Mouse (Mus musculus): ENCODE results near the gene Olfr1419. TPM values are rescaled to one million over a fixed set of nuclear protein-coding genes. Genes with fewer than 3 reads are reported as not detected.

The Olfr1419 gene
- total and polyA plus RNA-seq, 2 experiments from 2014 or later, result not detected

GRCm38 (mm10) chr19:11852652-11853051 is 22.3 kb downstream of the Olfr1419 start:
- ATAC-seq (no peak), DNase-seq (no peak)
- Histone ChIP-seq H3K4me1 (ENCODE audit: insufficient read depth) (no peaks in the 10 kb centered on the region), H3K27ac (ENCODE audit: low read depth, low read length) (no peak overlapping the region), H3K4me2 (ENCODE audit: low read depth) (no peak overlapping the region), H3K9ac (no peak overlapping the region), H3K4me3 (ENCODE audit: low read depth, low read length) (no peak overlapping the region), H3K27me3 (ENCODE audit: insufficient read depth, low read length) (no peaks in the 10 kb centered on the region), H3K36me3 (ENCODE audit: insufficient read depth) (no peaks in the 10 kb centered on the region), H3K9me3 (ENCODE audit: low read length) (no peaks in the 10 kb centered on the region)
- 61% methylated on average over 4 of the region's 4 CpGs for WGBS
- no peak for TF ChIP-seq CTCF (IDR thresholded peaks at IDR 0.05; ENCODE audit: low read depth)

- WGBS, result 83% methylated on average over 4 of the region's 4 CpGs
- H3K27me3 ChIP-seq (ENCODE audit: insufficient read depth, low read length), result no peaks in the 10 kb centered on the region
- DNase-seq (no peak), ATAC-seq (no peak)
- no peak overlapping the region for H3K27ac ChIP-seq (ENCODE audit: low read depth, low read length)
- no peaks in the 10 kb centered on the region for H3K4me1 ChIP-seq (ENCODE audit: insufficient read depth)
- no peak overlapping the region for H3K9ac ChIP-seq
- H3K4me2 ChIP-seq (ENCODE audit: low read depth), result no peak overlapping the region
- H3K36me3 ChIP-seq (ENCODE audit: insufficient read depth), result no peaks in the 10 kb centered on the region
- no peak for TF ChIP-seq CTCF (IDR thresholded peaks at IDR 0.05; ENCODE audit: low read depth)
- no peaks in the 10 kb centered on the region for H3K9me3 ChIP-seq (ENCODE audit: low read length)
- no peak overlapping the region for H3K4me3 ChIP-seq (ENCODE audit: low read depth, low read length)
These were observed 28.6 kb downstream of the Olfr1419 start for GRCm38 (mm10) chr19:11846333-11846732.

- no peak within 1 kb of the TSS for H3K27ac ChIP-seq (ENCODE audit: low read depth, low read length)
- WGBS, result 86% methylated on average over 4 of the region's 4 CpGs
- DNase-seq, result no peak
- H3K27me3 ChIP-seq (ENCODE audit: insufficient read depth, low read length), result no peaks in the 10 kb centered on the region
- H3K9me3 ChIP-seq (ENCODE audit: low read length), result no peaks in the 10 kb centered on the region
- no peak within 1 kb of the TSS for H3K4me3 ChIP-seq (ENCODE audit: low read depth, low read length)
- TF ChIP-seq CTCF (IDR thresholded peaks at IDR 0.05; ENCODE audit: low read depth), result no peak
- H3K9ac ChIP-seq, result no peak within 1 kb of the TSS
- no peak for ATAC-seq
- no peaks in the 10 kb centered on the region for H3K36me3 ChIP-seq (ENCODE audit: insufficient read depth)
- no peaks in the 10 kb centered on the region for H3K4me1 ChIP-seq (ENCODE audit: insufficient read depth)
- no peak within 1 kb of the TSS for H3K4me2 ChIP-seq (ENCODE audit: low read depth)
These were observed 35.8 kb downstream of the Olfr1419 start, which contains the start of gene Olfr1417 for GRCm38 (mm10) chr19:11839119-11839518. Gene Olfr1417, minus strand, starts transcription at chr19:11839219.

GRCm38 (mm10) chr19:11823346-11824065 is 51.4 kb downstream of the Olfr1419 start:
- TF ChIP-seq CTCF (IDR thresholded peaks at IDR 0.05; ENCODE audit: low read depth), result no peak
- ATAC-seq, result no peak
- Histone ChIP-seq H3K36me3 (ENCODE audit: insufficient read depth) (no peaks in the 10 kb centered on the region), H3K27me3 (ENCODE audit: insufficient read depth, low read length) (peaks cover 5% of the 10 kb centered on the region; the same call in 1 of the 2 replicates), H3K4me1 (ENCODE audit: insufficient read depth) (no peaks in the 10 kb centered on the region; the same call in 1 of the 2 replicates), H3K27ac (ENCODE audit: low read depth, low read length) (no peak overlapping the region), H3K4me2 (ENCODE audit: low read depth) (no peak overlapping the region), H3K9ac (no peak overlapping the region), H3K4me3 (ENCODE audit: low read depth, low read length) (no peak overlapping the region), H3K9me3 (ENCODE audit: low read length) (no peaks in the 10 kb centered on the region)
- WGBS, result 20% methylated on average over 4 of the region's 4 CpGs
- DNase-seq, result no peak

GRCm38 (mm10) chr19:11820211-11820610 is 54.7 kb downstream of the Olfr1419 start:
- no peaks in the 10 kb centered on the region; the same call in 1 of the 2 replicates for H3K4me1 ChIP-seq (ENCODE audit: insufficient read depth)

GRCm38 (mm10) chr19:11819800-11820199 is 55.1 kb downstream of the Olfr1419 start:
- Histone ChIP-seq H3K36me3 (ENCODE audit: insufficient read depth) (no peaks in the 10 kb centered on the region), H3K27ac (ENCODE audit: low read depth, low read length) (no peak overlapping the region), H3K4me2 (ENCODE audit: low read depth) (peak overlapping the region; percentile 89), H3K9me3 (ENCODE audit: low read length) (no peaks in the 10 kb centered on the region), H3K4me1 (ENCODE audit: insufficient read depth) (no peaks in the 10 kb centered on the region; the same call in 1 of the 2 replicates), H3K9ac (no peak overlapping the region), H3K27me3 (ENCODE audit: insufficient read depth, low read length) (peaks cover 5% of the 10 kb centered on the region; the same call in 1 of the 2 replicates), H3K4me3 (ENCODE audit: low read depth, low read length) (peak overlapping the region; percentile 77)
- ATAC-seq (peak; percentile 59), DNase-seq (peak; percentile 70)
- 3% methylated on average over 15 of the region's 15 CpGs for WGBS
- TF ChIP-seq CTCF (IDR thresholded peaks at IDR 0.05; ENCODE audit: low read depth), result peak; percentile 65

More at GRCm38 (mm10) chr19:11820211-11820610, 54.7 kb downstream of the Olfr1419 start:
- Histone ChIP-seq H3K4me3 (ENCODE audit: low read depth, low read length) (peak overlapping the region; percentile 77), H3K4me2 (ENCODE audit: low read depth) (peak overlapping the region; percentile 89), H3K9me3 (ENCODE audit: low read length) (no peaks in the 10 kb centered on the region), H3K36me3 (ENCODE audit: insufficient read depth) (no peaks in the 10 kb centered on the region), H3K27me3 (ENCODE audit: insufficient read depth, low read length) (peaks cover 5% of the 10 kb centered on the region; the same call in 1 of the 2 replicates), H3K9ac (no peak overlapping the region), H3K27ac (ENCODE audit: low read depth, low read length) (no peak overlapping the region)
- DNase-seq (no peak), ATAC-seq (no peak)
- WGBS, result 28% methylated on average over 6 of the region's 6 CpGs
- no peak for TF ChIP-seq CTCF (IDR thresholded peaks at IDR 0.05; ENCODE audit: low read depth)

- under 1% methylated on average over 20 of the region's 20 CpGs for WGBS
- H3K36me3 ChIP-seq (ENCODE audit: insufficient read depth), result no peaks in the 10 kb centered on the region
- ATAC-seq (peak; percentile 14), DNase-seq (peak; percentile 50)
- peaks cover 5% of the 10 kb centered on the region; the same call in 1 of the 2 replicates for H3K27me3 ChIP-seq (ENCODE audit: insufficient read depth, low read length)
- H3K9me3 ChIP-seq (ENCODE audit: low read length), result no peaks in the 10 kb centered on the region
- peak within 1 kb of the TSS; percentile 82 for H3K9ac ChIP-seq
- peak within 1 kb of the TSS; percentile 57 for H3K27ac ChIP-seq (ENCODE audit: low read depth, low read length)
- H3K4me1 ChIP-seq (ENCODE audit: insufficient read depth), result no peaks in the 10 kb centered on the region; the same call in 1 of the 2 replicates
- H3K4me3 ChIP-seq (ENCODE audit: low read depth, low read length), result peak within 1 kb of the TSS; percentile 77
- no peak for TF ChIP-seq CTCF (IDR thresholded peaks at IDR 0.05; ENCODE audit: low read depth)
- peak within 1 kb of the TSS; percentile 89 for H3K4me2 ChIP-seq (ENCODE audit: low read depth)
These were observed 55.7 kb downstream of the Olfr1419 start, which contains the start of gene Stx3 for GRCm38 (mm10) chr19:11819143-11819700. Gene Stx3, minus strand, starts transcription at chr19:11819403.

Small RNA genes lying within 50 kb of the gene (microRNA-seq; reads per million reads assigned to microRNA genes)
- 7.9 to 8.5 reads per million in 2 experiments for gene Mir6994

Other genes with a start within 250 kb of the Olfr1419 start
- gene Ms4a3, start 234.3 kb downstream of the Olfr1419 start, total RNA-seq (2014; rRNA removed), result 0.23 TPM in 1 of 2 replicates, not detected in the other
- not detected in 2 replicates for gene Ms4a3, start 234.3 kb downstream of the Olfr1419 start, polyA plus RNA-seq (2015; fragmentation: Nextera tagmentation; extraction: Ambion mirVana)
- not detected in 2 replicates for gene Oosp2, start 214.5 kb downstream of the Olfr1419 start, total RNA-seq (2014; rRNA removed)
- gene Oosp2, start 214.5 kb downstream of the Olfr1419 start, polyA plus RNA-seq (2015; fragmentation: Nextera tagmentation; extraction: Ambion mirVana), result 0.60 TPM in 1 of 2 replicates, not detected in the other
- not detected in 2 replicates for gene Oosp1, start 184.0 kb downstream of the Olfr1419 start, total RNA-seq (2014; rRNA removed)
- gene Oosp1, start 184.0 kb downstream of the Olfr1419 start, polyA plus RNA-seq (2015; fragmentation: Nextera tagmentation; extraction: Ambion mirVana), result not detected in 2 replicates
- not detected in 2 replicates for gene Oosp3, start 178.1 kb downstream of the Olfr1419 start, total RNA-seq (2014; rRNA removed)
- not detected in 2 replicates for gene Oosp3, start 178.1 kb downstream of the Olfr1419 start, polyA plus RNA-seq (2015; fragmentation: Nextera tagmentation; extraction: Ambion mirVana)
- gene Gif, start 127.6 kb downstream of the Olfr1419 start, total RNA-seq (2014; rRNA removed), result not detected in 2 replicates
- not detected in 2 replicates for gene Gif, start 127.6 kb downstream of the Olfr1419 start, polyA plus RNA-seq (2015; fragmentation: Nextera tagmentation; extraction: Ambion mirVana)
- 27.2 and 30.8 TPM in 2 replicates for gene Mrpl16, start 104.7 kb downstream of the Olfr1419 start, total RNA-seq (2014; rRNA removed)
- gene Mrpl16, start 104.7 kb downstream of the Olfr1419 start, polyA plus RNA-seq (2015; fragmentation: Nextera tagmentation; extraction: Ambion mirVana), result 46.9 and 52.6 TPM in 2 replicates
- 26.6 and 31.3 TPM in 2 replicates for gene Stx3, start 55.7 kb downstream of the Olfr1419 start, total RNA-seq (2014; rRNA removed)
- gene Stx3, start 55.7 kb downstream of the Olfr1419 start, polyA plus RNA-seq (2015; fragmentation: Nextera tagmentation; extraction: Ambion mirVana), result 20.8 and 27.2 TPM in 2 replicates
- not detected in 2 replicates for gene Olfr1417, start 35.9 kb downstream of the Olfr1419 start, total RNA-seq (2014; rRNA removed)
- gene Olfr1417, start 35.9 kb downstream of the Olfr1419 start, polyA plus RNA-seq (2015; fragmentation: Nextera tagmentation; extraction: Ambion mirVana), result 0.10 TPM in 1 of 2 replicates, not detected in the other
- not detected in 2 replicates for gene Olfr1418, start 14.0 kb downstream of the Olfr1419 start, total RNA-seq (2014; rRNA removed)
- gene Olfr1418, start 14.0 kb downstream of the Olfr1419 start, polyA plus RNA-seq (2015; fragmentation: Nextera tagmentation; extraction: Ambion mirVana), result not detected in 2 replicates
- gene Olfr1420, start 11.5 kb upstream of the Olfr1419 start, total RNA-seq (2014; rRNA removed), result not detected in 2 replicates
- not detected in 2 replicates for gene Olfr1420, start 11.5 kb upstream of the Olfr1419 start, polyA plus RNA-seq (2015; fragmentation: Nextera tagmentation; extraction: Ambion mirVana)
- gene Patl1, start 37.3 kb upstream of the Olfr1419 start, total RNA-seq (2014; rRNA removed), result 7.2 and 12.1 TPM in 2 replicates
- gene Patl1, start 37.3 kb upstream of the Olfr1419 start, polyA plus RNA-seq (2015; fragmentation: Nextera tagmentation; extraction: Ambion mirVana), result 7.7 and 11.8 TPM in 2 replicates
- gene Osbp, start 90.8 kb upstream of the Olfr1419 start, total RNA-seq (2014; rRNA removed), result 27.3 and 30.3 TPM in 2 replicates
- gene Osbp, start 90.8 kb upstream of the Olfr1419 start, polyA plus RNA-seq (2015; fragmentation: Nextera tagmentation; extraction: Ambion mirVana), result 2.3 and 3.1 TPM in 2 replicates
- not detected in 2 replicates for gene Olfr1423, start 166.2 kb upstream of the Olfr1419 start, total RNA-seq (2014; rRNA removed)
- gene Olfr1423, start 166.2 kb upstream of the Olfr1419 start, polyA plus RNA-seq (2015; fragmentation: Nextera tagmentation; extraction: Ambion mirVana), result not detected in 2 replicates
- gene Olfr1424, start 187.6 kb upstream of the Olfr1419 start, total RNA-seq (2014; rRNA removed), result not detected in 2 replicates
- gene Olfr1424, start 187.6 kb upstream of the Olfr1419 start, polyA plus RNA-seq (2015; fragmentation: Nextera tagmentation; extraction: Ambion mirVana), result not detected in 2 replicates
- not detected in 2 replicates for gene Olfr1425, start 202.6 kb upstream of the Olfr1419 start, total RNA-seq (2014; rRNA removed)
- not detected in 2 replicates for gene Olfr1425, start 202.6 kb upstream of the Olfr1419 start, polyA plus RNA-seq (2015; fragmentation: Nextera tagmentation; extraction: Ambion mirVana)
- not detected in 2 replicates for gene Olfr1426, start 216.9 kb upstream of the Olfr1419 start, total RNA-seq (2014; rRNA removed)
- gene Olfr1426, start 216.9 kb upstream of the Olfr1419 start, polyA plus RNA-seq (2015; fragmentation: Nextera tagmentation; extraction: Ambion mirVana), result not detected in 2 replicates
- gene Olfr1427, start 228.2 kb upstream of the Olfr1419 start, total RNA-seq (2014; rRNA removed), result not detected in 2 replicates
- gene Olfr1427, start 228.2 kb upstream of the Olfr1419 start, polyA plus RNA-seq (2015; fragmentation: Nextera tagmentation; extraction: Ambion mirVana), result not detected in 2 replicates
- not detected in 2 replicates for gene Olfr1428, start 240.8 kb upstream of the Olfr1419 start, total RNA-seq (2014; rRNA removed)
- gene Olfr1428, start 240.8 kb upstream of the Olfr1419 start, polyA plus RNA-seq (2015; fragmentation: Nextera tagmentation; extraction: Ambion mirVana), result not detected in 2 replicates
- gene Olfr76, start 248.1 kb upstream of the Olfr1419 start, total RNA-seq (2014; rRNA removed), result not detected in 2 replicates
- not detected in 2 replicates for gene Olfr76, start 248.1 kb upstream of the Olfr1419 start, polyA plus RNA-seq (2015; fragmentation: Nextera tagmentation; extraction: Ambion mirVana)